Mouse (Mus musculus) embryonic facial prominence, embryonic 14.5 days (tissue): ENCODE results near the gene Kcng4. TPM values are rescaled to one million over a fixed set of nuclear protein-coding genes. Genes with fewer than 3 reads are reported as not detected.

ENCODE experiments used
- ATAC-seq: fragments of 200-750 bp; cut with Nextera tagmentation; 2 replicates; pipeline ENCODE4 v1.8.0; 2017; ENCODE audit warnings: low read depth, moderate number of reproducible peaks, moderate TSS enrichment
- DNase-seq: peaks from one replicate; pipeline ENCODE4 v3.0.0-alpha.2; 2015; ENCODE audit warnings: low spot score
- H3K27ac ChIP-seq: fragments of 300-500 bp; sonication (generic); replicated peaks from 2 replicates; pipeline ENCODE4 v1.5.1; 2014; ENCODE audit warnings: low read depth, mild to moderate bottlenecking, low read length, moderate library complexity
- H3K27me3 ChIP-seq: fragments of 300-500 bp; sonication (generic); replicated peaks from 2 replicates; pipeline ENCODE4 v1.6.1; 2014; ENCODE audit warnings: low read length; ENCODE audit not compliant: control insufficient read depth, insufficient read depth
- H3K36me3 ChIP-seq: fragments of 300-500 bp; sonication (generic); 2 replicates; pipeline ENCODE4 v1.6.1; 2014; ENCODE audit warnings: low read length, mixed read lengths; ENCODE audit not compliant: control insufficient read depth, insufficient read depth
- H3K4me1 ChIP-seq: fragments of 300-500 bp; sonication (generic); 2 replicates; pipeline ENCODE4 v1.6.1; 2014; ENCODE audit warnings: antibody characterized with exemption, low read length; ENCODE audit not compliant: control insufficient read depth, insufficient read depth
- H3K4me2 ChIP-seq: fragments of 300-500 bp; sonication (generic); 2 replicates; pipeline ENCODE4 v1.6.1; 2014; ENCODE audit warnings: low read depth, mild to moderate bottlenecking, low read length, moderate library complexity, mixed read lengths
- H3K4me3 ChIP-seq: fragments of 300-500 bp; sonication (generic); 2 replicates; pipeline ENCODE4 v1.5.1; 2014; ENCODE audit warnings: low read depth, mild to moderate bottlenecking, low read length
- H3K9ac ChIP-seq: fragments of 300-500 bp; sonication (generic); 2 replicates; pipeline ENCODE4 v1.6.1; 2014; ENCODE audit warnings: low read depth, mild to moderate bottlenecking, low read length, moderate library complexity, mixed read lengths
- H3K9me3 ChIP-seq: fragments of 300-500 bp; sonication (generic); 2 replicates; pipeline ENCODE4 v1.6.1; 2016; ENCODE audit warnings: low read length; ENCODE audit not compliant: control insufficient read depth
- WGBS: fragments of 180-500 bp; shearing (Covaris S2); extraction: QIAGEN DNeasy Blood & Tissue Kit; methylation state at CpG from one replicate; pipeline ENCODE4 v1.1.7; 2014; 5-methylcytosine and 5-hydroxymethylcytosine counted together
- polyA plus RNA-seq: library from polyadenylated mRNA; unstranded; fragments of >200 nt; fragmentation: Nextera tagmentation; extraction: Ambion mirVana; gene quantifications from 2 replicates; pipeline ENCODE4 v1.2.1, GENCODE M21; 2014

Kcng4 gene
- polyA plus RNA-seq, 1 experiment from 2014 or later, result 0.28 TPM

DNA sequence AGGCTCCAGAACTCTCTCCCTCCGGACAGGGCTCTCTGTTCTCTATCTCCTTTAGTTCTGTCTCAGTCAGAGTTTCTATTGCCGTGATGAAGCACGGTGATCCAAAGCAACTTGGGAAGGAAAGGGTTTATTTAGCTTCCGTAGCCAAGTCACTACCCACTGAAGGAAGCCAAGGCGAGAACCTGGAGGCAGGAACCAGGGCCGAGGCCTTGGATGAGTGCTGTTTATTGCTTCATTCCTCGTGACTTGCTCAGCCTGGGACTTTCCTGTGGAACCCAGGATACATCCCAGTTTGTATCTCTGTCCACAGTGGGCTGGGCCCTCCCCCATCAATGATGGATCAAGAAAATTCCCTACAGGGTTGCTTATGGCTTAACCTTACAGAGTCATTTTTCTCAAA is 1.3 kb upstream of the Kcng4 start:
- Histone ChIP-seq H3K9me3 (no peaks in the 10 kb centered on the region), H3K27ac (no peak overlapping the region), H3K4me1 (peaks cover 7% of the 10 kb centered on the region; the same call in 1 of the 2 replicates), H3K4me2 (no peak overlapping the region), H3K9ac (no peak overlapping the region), H3K27me3 (peaks cover 11% of the 10 kb centered on the region; the same call in 1 of the 2 replicates), H3K36me3 (no peaks in the 10 kb centered on the region), H3K4me3 (no peak overlapping the region)
- no peak for ATAC-seq
- no peak for DNase-seq
- WGBS, result 60% methylated on average over 7 of the region's 7 CpGs

- WGBS, result 47% methylated on average over 2 of the region's 2 CpGs
- Histone ChIP-seq H3K4me2 (no peak overlapping the region), H3K9me3 (no peaks in the 10 kb centered on the region), H3K4me3 (no peak overlapping the region), H3K27ac (no peak overlapping the region), H3K9ac (no peak overlapping the region), H3K4me1 (peaks cover 7% of the 10 kb centered on the region; the same call in 1 of the 2 replicates), H3K27me3 (peaks cover 11% of the 10 kb centered on the region; the same call in 1 of the 2 replicates), H3K36me3 (no peaks in the 10 kb centered on the region)
- DNase-seq (no peak), ATAC-seq (no peak)
These were observed 478 bp upstream of the Kcng4 start for GRCm38 (mm10) chr8:119635958-119636357.

DNA sequence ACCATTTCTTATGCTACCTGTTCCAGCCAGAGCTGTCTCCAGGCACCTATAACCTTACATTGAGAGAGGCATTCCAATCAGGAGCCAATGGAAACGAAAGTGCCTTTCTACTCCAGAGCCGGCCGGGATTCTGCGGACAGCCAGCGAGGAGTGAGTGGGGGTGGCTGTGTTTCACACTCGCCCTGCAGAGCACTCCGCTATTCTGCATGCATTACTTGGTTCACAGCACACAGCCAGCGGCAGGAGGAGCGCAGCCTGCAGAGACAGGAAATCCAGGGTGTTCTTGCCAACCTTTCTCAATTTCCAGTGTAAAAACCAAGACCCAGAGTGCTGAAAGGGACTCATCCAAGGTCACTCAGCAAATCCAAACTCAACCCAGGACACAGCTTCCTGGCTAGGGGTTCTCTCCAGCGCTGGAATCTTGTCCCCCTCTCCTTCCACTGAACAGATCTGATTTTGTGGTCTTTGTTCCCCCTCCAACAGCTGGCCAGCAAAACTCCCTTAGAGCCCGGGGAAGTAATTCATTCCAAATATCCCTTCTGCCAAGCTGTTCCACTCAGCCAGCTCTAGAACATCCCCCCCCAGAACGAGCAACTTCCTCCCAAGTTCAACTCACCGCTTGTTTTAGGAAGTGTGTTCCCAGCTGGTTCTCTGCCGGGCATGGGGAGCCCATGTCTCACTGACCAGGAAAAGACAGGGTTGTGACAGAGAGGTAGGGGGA is 704 bp downstream of the Kcng4 start:
- Histone ChIP-seq H3K27me3 (peaks cover 11% of the 10 kb centered on the region; the same call in 1 of the 2 replicates), H3K9me3 (no peaks in the 10 kb centered on the region), H3K27ac (no peak overlapping the region; the same call in 1 of the 2 replicates), H3K36me3 (no peaks in the 10 kb centered on the region), H3K9ac (no peak overlapping the region), H3K4me3 (no peak overlapping the region), H3K4me2 (no peak overlapping the region), H3K4me1 (peaks cover 7% of the 10 kb centered on the region; the same call in 1 of the 2 replicates)
- ATAC-seq (peak; percentile 47), DNase-seq (peak; percentile 66)
- 26% methylated on average over 14 of the region's 14 CpGs for WGBS

DNA sequence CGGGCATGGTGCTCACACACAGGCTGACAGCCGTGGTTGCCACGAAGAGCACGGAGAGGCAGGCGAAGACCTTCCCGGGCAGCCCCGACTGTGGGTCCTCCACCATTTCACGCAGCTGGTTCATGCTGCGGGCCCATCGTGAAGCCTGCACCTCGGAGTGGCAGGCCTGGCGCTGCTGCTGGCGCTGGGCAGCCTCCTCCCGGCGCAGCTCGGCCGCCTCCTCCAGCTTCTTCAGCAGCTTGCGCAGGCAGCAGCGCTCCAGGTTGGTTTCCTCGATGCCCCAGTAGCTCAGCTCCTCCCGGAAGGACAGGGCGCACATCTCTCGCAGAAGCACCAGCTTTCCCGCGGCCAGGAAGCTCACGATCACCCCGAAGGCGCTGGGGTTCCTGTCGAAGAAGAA is 2.6 kb downstream of the Kcng4 start:
- H3K4me3 ChIP-seq, result no peak overlapping the region
- ATAC-seq (no peak), DNase-seq (no peak)
- no peaks in the 10 kb centered on the region for H3K36me3 ChIP-seq
- no peak overlapping the region for H3K27ac ChIP-seq
- no peak overlapping the region for H3K9ac ChIP-seq
- 58% methylated on average over 17 of the region's 29 CpGs for WGBS
- no peaks in the 10 kb centered on the region for H3K9me3 ChIP-seq
- H3K4me2 ChIP-seq, result peak overlapping the region; percentile 19; the same call in 1 of the 2 replicates
- H3K27me3 ChIP-seq, result peaks cover 11% of the 10 kb centered on the region; the same call in 1 of the 2 replicates
- peaks cover 7% of the 10 kb centered on the region; the same call in 1 of the 2 replicates for H3K4me1 ChIP-seq

DNA sequence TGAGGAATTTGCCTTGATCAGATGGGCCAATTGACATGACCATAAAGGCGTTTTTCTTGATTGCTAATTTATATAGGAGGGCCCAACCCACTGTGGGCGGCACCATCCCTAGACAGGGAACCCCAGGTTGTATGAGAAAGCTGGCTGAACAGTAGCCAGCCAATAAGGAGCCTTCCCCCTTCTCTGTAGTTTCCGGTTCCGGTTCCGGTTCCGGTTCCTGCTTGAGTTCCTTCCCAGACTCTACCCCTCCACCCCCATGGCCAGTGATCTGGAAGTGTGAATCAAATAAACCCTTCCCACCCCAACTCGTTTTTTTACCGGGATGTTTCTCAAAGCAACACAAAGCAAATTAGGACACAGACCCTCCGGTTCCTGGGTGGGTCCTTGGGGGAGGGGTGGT is 3.2 kb downstream of the Kcng4 start:
- WGBS, result 83% methylated on average over 9 of the region's 9 CpGs
- no peaks in the 10 kb centered on the region for H3K36me3 ChIP-seq
- no peak overlapping the region for H3K4me3 ChIP-seq
- H3K9ac ChIP-seq, result no peak overlapping the region
- H3K27ac ChIP-seq, result no peak overlapping the region
- H3K4me1 ChIP-seq, result peaks cover 7% of the 10 kb centered on the region; the same call in 1 of the 2 replicates
- no peaks in the 10 kb centered on the region for H3K9me3 ChIP-seq
- no peak overlapping the region for H3K4me2 ChIP-seq
- DNase-seq (no peak), ATAC-seq (no peak)
- peaks cover 11% of the 10 kb centered on the region; the same call in 1 of the 2 replicates for H3K27me3 ChIP-seq

GRCm38 (mm10) chr8:119630841-119631240 is 4.6 kb downstream of the Kcng4 start:
- Histone ChIP-seq H3K4me2 (no peak overlapping the region), H3K9me3 (no peaks in the 10 kb centered on the region), H3K27ac (no peak overlapping the region), H3K9ac (no peak overlapping the region), H3K36me3 (no peaks in the 10 kb centered on the region), H3K4me1 (peaks cover 7% of the 10 kb centered on the region; the same call in 1 of the 2 replicates), H3K27me3 (peaks cover 11% of the 10 kb centered on the region; the same call in 1 of the 2 replicates), H3K4me3 (no peak overlapping the region)
- WGBS, result 33% methylated on average over 3 of the region's 3 CpGs
- peak; percentile 40 for DNase-seq
- ATAC-seq, result no peak; the same call in 1 of the 2 replicates

DNA sequence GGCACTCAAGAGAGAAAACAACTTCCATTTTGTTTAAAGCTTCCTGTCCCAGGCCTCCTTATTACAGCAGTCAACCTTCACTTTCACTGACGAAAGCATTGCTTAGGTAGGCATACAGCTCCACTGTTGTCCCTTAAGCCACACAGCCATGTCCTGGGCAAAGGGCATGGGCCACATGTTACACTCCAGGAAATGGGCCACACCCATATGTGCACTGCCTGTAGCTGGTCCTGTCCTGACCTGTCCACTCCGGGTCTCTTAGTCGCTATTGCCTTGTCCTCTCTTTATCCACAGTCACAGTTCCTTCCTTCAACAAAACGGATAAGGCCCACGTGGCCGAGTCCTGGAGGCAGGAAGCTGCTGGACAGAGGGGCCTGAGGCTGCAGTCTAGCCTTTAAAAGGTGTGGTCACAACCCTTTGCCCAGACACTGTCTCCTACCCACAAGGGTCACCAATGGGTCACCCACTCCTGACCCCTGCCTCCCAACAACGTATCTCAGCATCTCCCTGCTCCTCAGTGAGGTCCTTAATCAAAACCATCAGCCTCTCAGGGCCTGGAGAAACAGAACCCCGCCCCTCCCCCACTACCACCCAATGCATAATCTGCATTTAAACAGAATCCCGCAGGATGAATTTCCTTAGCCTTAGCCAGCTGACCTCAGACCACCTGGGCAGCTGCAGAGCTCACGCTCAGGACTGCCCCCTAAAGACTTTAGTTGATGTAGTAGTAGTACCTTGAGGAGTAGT is 7.7 kb downstream of the Kcng4 start:
- Histone ChIP-seq H3K4me3 (no peak overlapping the region), H3K27ac (no peak overlapping the region), H3K27me3 (0 out of 2 replicates have a peak, but pooled peaks cover 5% of the 10 kb centered on the region), H3K36me3 (no peaks in the 10 kb centered on the region), H3K9ac (no peak overlapping the region), H3K4me2 (no peak overlapping the region), H3K4me1 (no peaks in the 10 kb centered on the region), H3K9me3 (no peaks in the 10 kb centered on the region)
- ATAC-seq (no peak), DNase-seq (no peak)
- WGBS, result 28% methylated on average over 10 of the region's 10 CpGs

- Histone ChIP-seq H3K4me1 (no peaks in the 10 kb centered on the region), H3K9ac (no peak overlapping the region), H3K27me3 (no peaks in the 10 kb centered on the region), H3K27ac (no peak overlapping the region), H3K4me3 (no peak overlapping the region), H3K4me2 (no peak overlapping the region), H3K9me3 (no peaks in the 10 kb centered on the region), H3K36me3 (no peaks in the 10 kb centered on the region)
- ATAC-seq (no peak), DNase-seq (no peak)
- 85% methylated on average over 7 of the region's 7 CpGs for WGBS
These were observed 8.3 kb downstream of the Kcng4 start for GRCm38 (mm10) chr8:119627199-119627598.
